Mouse (Mus musculus) E14TG2a.4 (cell line): ENCODE measurements around the gene Clint1.

Experiments
- CTCF ChIP-seq: conservative IDR thresholded peaks from 2 replicates; pipeline ENCODE4 v1.5.1; 2014; ENCODE audit warnings: low read length
- NANOG ChIP-seq: IDR thresholded peaks from 2 replicates; pipeline ENCODE4 v1.6.1; 2014; ENCODE audit warnings: borderline replicate concordance, low read length, mixed read lengths

GRCm38 (mm10) chr11:45929541-45929940, 77.7 kb downstream of the Clint1 start:
- TF ChIP-seq CTCF (no peak), NANOG (no peak)
